Mouse (Mus musculus): ENCODE results near the gene 4930432K21Rik. TPM values are rescaled to one million over a fixed set of nuclear protein-coding genes. Genes with fewer than 3 reads are reported as not detected.

Gene 4930432K21Rik
- polyA plus RNA-seq (2015; fragmentation: Nextera tagmentation; extraction: Ambion mirVana), result 0.17 and 0.18 TPM in 2 replicates

DNA sequence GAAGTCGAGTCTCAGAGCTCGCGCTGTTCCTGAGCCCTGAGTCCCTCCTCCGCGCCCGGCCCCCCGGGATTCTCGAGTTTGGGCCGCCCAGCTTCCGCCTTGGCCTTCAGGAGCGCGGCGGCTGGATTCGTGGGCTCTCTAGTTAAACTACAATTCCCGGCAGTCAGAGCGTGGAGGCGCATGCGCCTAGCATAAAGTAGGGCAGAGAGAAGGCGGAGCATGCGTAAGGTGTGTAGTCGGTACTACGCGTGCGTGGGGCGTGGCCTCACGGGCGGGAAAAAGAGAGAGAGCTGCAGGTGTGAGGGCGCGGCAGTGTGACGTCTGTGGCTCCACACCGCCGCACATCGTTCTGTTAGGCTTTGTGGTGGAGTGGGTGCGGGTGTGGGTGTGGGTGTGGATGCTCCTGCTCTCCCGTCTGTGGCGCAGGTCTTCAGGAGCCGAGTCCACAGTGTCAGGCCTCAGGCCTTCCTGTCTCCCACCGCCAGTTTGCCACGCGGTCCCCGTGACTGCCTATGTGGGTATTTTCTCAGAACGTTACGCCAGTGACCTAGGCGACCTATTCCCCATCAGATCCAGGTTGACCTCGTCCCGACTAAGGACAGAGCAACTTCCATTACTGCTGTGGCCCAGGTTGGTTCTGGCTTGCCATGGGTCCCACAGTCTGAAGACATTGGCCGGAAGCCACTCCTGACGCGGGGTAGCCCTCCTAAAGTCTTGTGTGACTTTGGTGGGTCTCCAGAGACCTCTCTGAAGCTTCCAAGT, at the start of gene 4930432K21Rik, which contains the start of gene Cc2d1a:
Gene 4930432K21Rik (plus strand): TSS at position 257 of the 762 bp plus-strand sequence.
Gene Cc2d1a (minus strand): TSS at position 168 of the 762 bp plus-strand sequence.
- peaks cover 16% of the 10 kb centered on the region for H3K36me3 ChIP-seq (ENCODE audit: control insufficient read depth, insufficient read depth)
- no peaks in the 10 kb centered on the region for H3K9me3 ChIP-seq (ENCODE audit: control insufficient read depth)
- ATAC-seq, result peak; percentile 95
- peak within 1 kb of the TSS; percentile 86 for H3K27ac ChIP-seq (ENCODE audit: low read depth, low read length)
- WGBS, result 16% methylated on average over 49 of the region's 49 CpGs
- no peaks in the 10 kb centered on the region for H3K27me3 ChIP-seq (replicated peaks; ENCODE audit: control insufficient read depth, insufficient read depth, low read length)
- peak within 1 kb of the TSS; percentile 72 for H3K9ac ChIP-seq (ENCODE audit: low read depth, low read length)
- peak within 1 kb of the TSS; percentile 53 for H3K4me3 ChIP-seq (ENCODE audit: low read depth, low read length)
- no peaks in the 10 kb centered on the region for H3K4me1 ChIP-seq (replicated peaks; ENCODE audit: control insufficient read depth, insufficient read depth, low read length)
- peak within 1 kb of the TSS; percentile 76 for H3K4me2 ChIP-seq (replicated peaks; ENCODE audit: low read depth)
- TF ChIP-seq CTCF (IDR thresholded peaks at IDR 0.05; ENCODE audit: low read depth), result no peak

DNA sequence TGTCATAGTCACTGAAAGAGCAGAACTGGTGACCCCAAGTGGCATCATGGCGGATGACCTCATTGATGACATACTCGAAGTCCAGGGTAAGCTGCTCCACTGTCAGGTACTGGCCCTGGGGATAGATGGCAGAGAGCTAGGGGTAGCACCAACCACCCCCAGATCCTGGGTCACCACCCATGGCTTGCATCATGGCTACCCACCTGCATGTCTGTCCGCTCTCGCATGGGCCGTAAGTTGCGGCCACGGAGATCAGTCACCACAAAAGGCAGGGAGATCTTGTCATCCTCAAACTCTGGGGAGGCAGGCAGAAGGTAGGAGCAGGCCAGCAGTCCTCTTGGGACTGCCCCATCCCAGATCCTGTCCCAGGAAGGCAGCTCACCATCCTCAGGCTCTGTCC, 49.4 kb upstream of the 4930432K21Rik start:
- 97% methylated on average over 7 of the region's 7 CpGs for WGBS
- H3K9ac ChIP-seq (ENCODE audit: low read depth, low read length), result no peak overlapping the region
- H3K4me3 ChIP-seq (ENCODE audit: low read depth, low read length), result no peak overlapping the region
- no peak for ATAC-seq
- H3K36me3 ChIP-seq (ENCODE audit: control insufficient read depth, insufficient read depth), result peaks cover 65% of the 10 kb centered on the region
- peak overlapping the region; percentile 50 for H3K27ac ChIP-seq (ENCODE audit: low read depth, low read length)
- TF ChIP-seq CTCF (IDR thresholded peaks at IDR 0.05; ENCODE audit: low read depth), result no peak
- H3K4me2 ChIP-seq (replicated peaks; ENCODE audit: low read depth), result no peak overlapping the region
- 0 out of 2 replicates have a peak, but pooled peaks cover 5% of the 10 kb centered on the region for H3K4me1 ChIP-seq (replicated peaks; ENCODE audit: control insufficient read depth, insufficient read depth, low read length)
- no peaks in the 10 kb centered on the region for H3K27me3 ChIP-seq (replicated peaks; ENCODE audit: control insufficient read depth, insufficient read depth, low read length)
- no peaks in the 10 kb centered on the region for H3K9me3 ChIP-seq (ENCODE audit: control insufficient read depth)

DNA sequence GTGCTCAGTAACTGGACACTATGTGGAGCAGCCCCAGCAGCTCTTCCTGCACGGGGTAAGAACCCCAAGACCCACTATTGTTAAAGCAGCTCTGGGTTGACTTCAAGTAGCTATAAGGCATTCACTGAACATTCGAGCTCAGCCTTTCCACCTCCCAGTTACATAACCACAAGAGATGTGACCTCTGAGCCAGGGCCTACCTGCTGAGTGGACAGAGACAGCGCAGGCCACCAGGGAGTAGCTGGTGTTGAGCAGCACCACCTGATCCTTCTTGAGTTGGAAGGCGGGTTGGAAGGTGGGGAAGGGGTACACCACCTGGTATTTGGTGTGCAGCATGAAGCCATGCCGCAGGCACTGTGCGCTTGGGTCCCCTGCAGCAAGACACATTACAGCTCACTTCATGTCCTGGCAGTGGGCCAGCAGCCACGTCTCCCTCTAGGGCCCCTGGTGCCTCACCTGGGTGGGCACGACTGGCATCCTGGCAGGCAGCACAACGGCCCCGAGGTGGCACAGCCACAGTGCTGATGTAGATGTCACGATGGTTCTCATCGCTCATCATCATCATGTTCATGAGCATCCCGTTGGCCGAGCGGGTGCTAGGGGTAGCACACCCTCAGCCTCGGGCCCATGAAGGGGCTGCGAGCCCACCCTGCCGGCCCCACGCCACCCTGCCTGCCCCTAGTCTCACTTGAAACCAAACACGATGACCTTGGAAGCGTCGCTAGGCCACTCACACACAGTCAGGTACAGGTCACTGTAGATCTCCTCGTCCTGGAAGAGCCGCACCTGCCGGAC, 46.2 kb upstream of the 4930432K21Rik start:
- H3K27ac ChIP-seq (ENCODE audit: low read depth, low read length), result no peak overlapping the region
- H3K9ac ChIP-seq (ENCODE audit: low read depth, low read length), result no peak overlapping the region
- no peaks in the 10 kb centered on the region for H3K9me3 ChIP-seq (ENCODE audit: control insufficient read depth)
- H3K4me2 ChIP-seq (replicated peaks; ENCODE audit: low read depth), result no peak overlapping the region
- peaks cover 34% of the 10 kb centered on the region for H3K36me3 ChIP-seq (ENCODE audit: control insufficient read depth, insufficient read depth)
- WGBS, result 89% methylated on average over 25 of the region's 25 CpGs
- H3K4me3 ChIP-seq (ENCODE audit: low read depth, low read length), result no peak overlapping the region
- ATAC-seq, result no peak
- TF ChIP-seq CTCF (IDR thresholded peaks at IDR 0.05; ENCODE audit: low read depth), result no peak
- no peaks in the 10 kb centered on the region for H3K27me3 ChIP-seq (replicated peaks; ENCODE audit: control insufficient read depth, insufficient read depth, low read length)
- H3K4me1 ChIP-seq (replicated peaks; ENCODE audit: control insufficient read depth, insufficient read depth, low read length), result peaks cover 11% of the 10 kb centered on the region; the same call in 1 of the 2 replicates

DNA sequence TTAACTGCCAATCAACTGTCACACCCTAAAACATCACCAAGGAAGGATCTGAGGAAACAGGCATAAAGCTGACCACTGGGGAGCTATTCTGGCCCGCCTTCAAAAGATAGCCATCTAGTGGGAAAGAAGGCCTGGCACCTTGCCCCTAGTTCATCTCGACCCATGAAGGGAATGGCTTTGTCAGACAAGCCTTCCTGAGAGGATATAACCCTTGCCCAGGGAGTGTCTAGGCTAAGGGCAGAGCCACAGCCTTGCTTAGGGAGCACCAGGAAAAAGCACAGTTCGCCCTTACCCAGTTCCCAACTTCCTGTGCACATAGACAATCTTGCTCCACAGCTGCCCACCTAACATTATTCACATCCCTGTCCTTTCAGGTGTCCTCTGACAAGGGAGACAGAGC, 44.2 kb upstream of the 4930432K21Rik start:
- Histone ChIP-seq H3K27me3 (replicated peaks; ENCODE audit: control insufficient read depth, insufficient read depth, low read length) (no peaks in the 10 kb centered on the region), H3K36me3 (ENCODE audit: control insufficient read depth, insufficient read depth) (peaks cover 15% of the 10 kb centered on the region), H3K27ac (ENCODE audit: low read depth, low read length) (peak overlapping the region; percentile 86), H3K9ac (ENCODE audit: low read depth, low read length) (peak overlapping the region; percentile 78), H3K4me3 (ENCODE audit: low read depth, low read length) (peak overlapping the region; percentile 79), H3K4me1 (replicated peaks; ENCODE audit: control insufficient read depth, insufficient read depth, low read length) (peaks cover 11% of the 10 kb centered on the region; the same call in 1 of the 2 replicates), H3K9me3 (ENCODE audit: control insufficient read depth) (no peaks in the 10 kb centered on the region), H3K4me2 (replicated peaks; ENCODE audit: low read depth) (peak overlapping the region; percentile 68)
- TF ChIP-seq CTCF (IDR thresholded peaks at IDR 0.05; ENCODE audit: low read depth), result no peak
- ATAC-seq, result peak; percentile 51
- WGBS, result 22% methylated on average over 3 of the region's 3 CpGs

DNA sequence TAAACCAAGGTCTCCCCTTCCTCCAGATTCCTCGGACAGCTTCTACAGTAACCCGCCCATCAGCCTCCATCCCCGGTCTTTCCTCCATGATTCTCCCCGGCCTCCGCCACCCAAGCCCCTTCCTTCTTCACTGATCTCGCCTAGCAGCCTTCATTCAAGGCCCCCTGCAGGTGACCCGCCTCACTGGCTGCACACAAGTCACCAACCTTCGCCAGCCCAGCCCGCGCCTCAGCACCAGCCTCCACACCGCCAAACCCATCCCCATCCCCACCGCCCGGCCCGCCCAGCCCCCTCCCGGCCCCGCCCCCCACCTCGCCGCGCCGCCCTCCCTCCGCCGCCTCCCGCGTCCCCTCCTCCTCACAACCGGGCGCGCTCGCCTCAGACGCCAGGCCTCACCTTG, 43.6 kb upstream of the 4930432K21Rik start:
- Histone ChIP-seq H3K4me2 (replicated peaks; ENCODE audit: low read depth) (peak overlapping the region; percentile 68), H3K27ac (ENCODE audit: low read depth, low read length) (peak overlapping the region; percentile 86), H3K36me3 (ENCODE audit: control insufficient read depth, insufficient read depth) (peaks cover 9% of the 10 kb centered on the region), H3K9me3 (ENCODE audit: control insufficient read depth) (no peaks in the 10 kb centered on the region), H3K4me1 (replicated peaks; ENCODE audit: control insufficient read depth, insufficient read depth, low read length) (peaks cover 11% of the 10 kb centered on the region; the same call in 1 of the 2 replicates), H3K27me3 (replicated peaks; ENCODE audit: control insufficient read depth, insufficient read depth, low read length) (no peaks in the 10 kb centered on the region), H3K9ac (ENCODE audit: low read depth, low read length) (peak overlapping the region; percentile 78), H3K4me3 (ENCODE audit: low read depth, low read length) (peak overlapping the region; percentile 79)
- ATAC-seq, result peak; percentile 44
- TF ChIP-seq CTCF (IDR thresholded peaks at IDR 0.05; ENCODE audit: low read depth), result peak; percentile 54
- 2% methylated on average over 28 of the region's 29 CpGs for WGBS

Data from intestine, postnatal 0 days (tissue).